Mouse (Mus musculus) lung, adult 2 months (tissue): Measurements from ENCODE around the gene Muc4. TPM values are rescaled to one million over a fixed set of nuclear protein-coding genes. Genes with fewer than 3 reads are reported as not detected.
A peak's percentile ranks its signal among the peaks of the same experiment; 100 is the strongest.

ENCODE experiments used
- DNase-seq: peaks from one replicate; pipeline ENCODE4 v3.0.0; 2022
- H3K4me1 ChIP-seq: fragments of 200-500 bp; 2 replicates; pipeline ENCODE4 v1.6.1; 2011; ENCODE audit warnings: low read length; ENCODE audit not compliant: control insufficient read depth, insufficient read depth
- H3K4me3 ChIP-seq: fragments of 200-500 bp; replicated peaks from 2 replicates; pipeline ENCODE3; 2011; ENCODE audit warnings: low read depth, mild to moderate bottlenecking, control low read depth, low read length; ENCODE audit errors: extremely low read depth
- CTCF ChIP-seq: fragments of 200-500 bp; IDR thresholded peaks from 2 replicates; pipeline ENCODE4 v1.5.1; 2011; ENCODE audit warnings: mild to moderate bottlenecking, low read length, control low read depth; ENCODE audit not compliant: insufficient read depth
- POLR2A ChIP-seq: fragments of 200-500 bp; IDR thresholded peaks from 2 replicates; pipeline ENCODE4 v1.6.1; 2011; ENCODE audit warnings: low read depth, mild to moderate bottlenecking, control low read depth, low read length, borderline replicate concordance; ENCODE audit errors: extremely low read depth
- WGBS: fragments of 180-500 bp; shearing (Covaris S2); methylation state at CpG from one replicate; pipeline ENCODE4 v1.1.7; 2018; 5-methylcytosine and 5-hydroxymethylcytosine counted together
- polyA plus RNA-seq: library from polyadenylated mRNA; depleted of rRNA; stranded (reverse); fragments of >200 nt; gene quantifications from 2 replicates; pipeline ENCODE4 v1.2.3, GENCODE M21; 2012

The Muc4 gene
- polyA plus RNA-seq, 1 experiment = 17.3 TPM

DNA sequence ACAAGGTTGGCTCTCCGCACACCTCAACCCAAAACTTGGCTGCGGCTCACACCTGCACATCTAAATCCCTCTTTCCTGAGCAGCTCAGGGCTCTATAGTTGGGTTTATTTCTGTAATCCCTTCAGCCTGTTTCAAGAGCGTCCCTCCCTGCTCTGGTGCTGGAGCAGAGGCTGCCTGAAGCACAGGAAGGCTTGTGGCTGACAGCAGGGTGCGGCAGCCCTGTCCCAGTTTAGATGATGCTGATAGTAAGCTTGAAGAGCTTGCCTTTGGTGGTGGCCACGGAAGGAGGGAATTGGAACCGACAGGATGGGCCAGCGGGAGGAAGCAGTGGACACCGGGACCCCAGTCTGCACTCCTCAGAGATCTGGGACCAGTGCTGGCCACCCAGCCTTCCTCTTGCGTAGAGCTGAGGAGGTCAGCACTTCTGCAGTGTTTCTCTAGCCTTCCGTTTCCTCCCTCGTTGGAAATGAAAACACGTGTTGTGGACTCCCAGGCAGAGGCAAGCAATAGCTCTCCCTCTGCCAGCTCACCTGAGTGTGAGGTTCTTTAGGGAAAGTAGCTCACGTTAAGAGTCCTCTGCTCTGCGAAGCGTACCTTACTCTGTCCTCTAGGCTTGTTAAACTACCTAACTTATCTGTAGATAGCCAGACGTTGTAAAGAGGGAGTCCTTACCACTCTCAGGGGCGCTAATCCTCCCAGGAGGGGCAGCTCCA lies 28.4 kb upstream of the Muc4 start:
- no peak for DNase-seq
- Histone ChIP-seq H3K4me3 (no peak overlapping the region), H3K4me1 (peaks cover 7% of the 10 kb centered on the region)
- TF ChIP-seq CTCF (no peak), POLR2A (no peak)
- WGBS = 45% methylated on average over 17 of the region's 17 CpGs

GRCm38 (mm10) chr16:32707824-32708456 lies 27.7 kb upstream of the Muc4 start:
- TF ChIP-seq POLR2A = no peak
- no peak for TF ChIP-seq CTCF
- H3K4me1 ChIP-seq = peaks cover 7% of the 10 kb centered on the region
- H3K4me3 ChIP-seq = no peak overlapping the region
- no peak for DNase-seq
- WGBS = 75% methylated on average over 9 of the region's 9 CpGs

GRCm38 (mm10) chr16:32708457-32709033 lies 27.1 kb upstream of the Muc4 start:
- DNase-seq = no peak
- no peak overlapping the region for H3K4me3 ChIP-seq
- TF ChIP-seq POLR2A (no peak), CTCF (no peak)
- 73% methylated on average over 10 of the region's 10 CpGs for whole genome bisulfite sequencing
- peaks cover 6% of the 10 kb centered on the region for H3K4me1 ChIP-seq

DNA sequence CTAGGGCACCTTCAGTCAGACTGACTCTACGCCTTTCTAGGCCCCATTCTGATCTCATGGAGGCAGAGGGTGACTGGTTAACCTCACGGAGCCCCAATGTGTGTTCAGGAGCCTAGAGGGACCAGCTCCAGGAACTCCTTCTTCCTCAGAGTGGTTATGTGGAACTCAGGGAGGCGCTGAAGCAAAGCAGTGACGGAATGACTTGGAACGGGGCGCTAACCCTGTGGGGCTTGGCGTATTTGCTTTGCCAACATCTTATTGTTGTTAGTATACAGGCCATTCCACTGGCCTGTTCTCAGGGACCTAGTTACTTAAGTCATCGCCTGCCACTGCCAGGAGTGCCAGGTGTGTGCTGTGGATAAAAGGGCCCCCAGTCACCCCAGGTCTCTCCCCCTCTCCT lies 26.6 kb upstream of the Muc4 start:
- Histone ChIP-seq H3K4me3 (no peak overlapping the region), H3K4me1 (peaks cover 5% of the 10 kb centered on the region; the same call in 1 of the 2 replicates)
- TF ChIP-seq CTCF (no peak), POLR2A (no peak)
- DNase-seq = no peak
- WGBS = 84% methylated on average over 8 of the region's 8 CpGs

- 55% methylated on average over 14 of the region's 14 CpGs for WGBS
- TF ChIP-seq CTCF (no peak), POLR2A (no peak)
- no peak for DNase-seq
- H3K4me1 ChIP-seq = peaks cover 5% of the 10 kb centered on the region; the same call in 1 of the 2 replicates
- H3K4me3 ChIP-seq = no peak overlapping the region
These were observed 25.1 kb upstream of the Muc4 start for GRCm38 (mm10) chr16:32710426-32711070.

GRCm38 (mm10) chr16:32712202-32712601 lies 23.5 kb upstream of the Muc4 start:
- TF ChIP-seq POLR2A = no peak
- no peak for TF ChIP-seq CTCF
- 88% methylated on average over 11 of the region's 11 CpGs for WGBS
- no peak for DNase-seq
- Histone ChIP-seq H3K4me3 (no peak overlapping the region), H3K4me1 (peaks cover 4% of the 10 kb centered on the region; the same call in 1 of the 2 replicates)

GRCm38 (mm10) chr16:32713556-32713955 lies 22.1 kb upstream of the Muc4 start:
- Histone ChIP-seq H3K4me3 (no peak overlapping the region), H3K4me1 (no peaks in the 10 kb centered on the region; the same call in 1 of the 2 replicates)
- DNase-seq = no peak
- TF ChIP-seq POLR2A (no peak), CTCF (no peak)
- WGBS = 35% methylated on average over 6 of the region's 6 CpGs

DNA sequence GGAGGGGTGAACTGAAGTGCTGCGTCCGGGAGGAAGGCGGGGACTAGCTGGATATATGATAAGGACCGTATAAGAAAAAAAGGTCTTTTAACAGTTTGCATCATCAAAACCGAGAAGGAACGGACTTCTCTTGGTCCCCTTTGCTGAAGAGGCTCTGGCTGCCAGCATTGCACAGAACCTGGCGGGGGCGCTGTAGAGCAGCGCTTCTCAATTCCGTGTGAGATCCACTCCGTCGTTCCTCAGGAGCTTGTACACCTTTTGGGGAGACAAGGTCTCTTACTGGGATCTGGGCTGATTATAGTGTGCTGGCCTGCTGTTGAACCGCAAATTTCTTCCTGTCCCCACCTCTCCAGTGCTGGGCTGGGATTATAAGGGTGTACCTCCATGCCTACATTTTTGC lies 20.3 kb upstream of the Muc4 start:
- no peak for DNase-seq
- Histone ChIP-seq H3K4me1 (no peaks in the 10 kb centered on the region; the same call in 1 of the 2 replicates), H3K4me3 (no peak overlapping the region)
- TF ChIP-seq POLR2A (no peak), CTCF (peak; percentile 50; the same call in 1 of the 2 replicates)
- 20% methylated on average over 13 of the region's 13 CpGs for whole genome bisulfite sequencing

- no peak overlapping the region for H3K4me3 ChIP-seq
- no peaks in the 10 kb centered on the region for H3K4me1 ChIP-seq
- WGBS = 61% methylated on average over 7 of the region's 7 CpGs
- no peak for TF ChIP-seq POLR2A
- no peak for TF ChIP-seq CTCF
- DNase-seq = no peak
These were observed 12.5 kb upstream of the Muc4 start for GRCm38 (mm10) chr16:32723163-32723562.
